ENCODE assay signal across 13 mouse cellular contexts in the genomic region with DNA sequence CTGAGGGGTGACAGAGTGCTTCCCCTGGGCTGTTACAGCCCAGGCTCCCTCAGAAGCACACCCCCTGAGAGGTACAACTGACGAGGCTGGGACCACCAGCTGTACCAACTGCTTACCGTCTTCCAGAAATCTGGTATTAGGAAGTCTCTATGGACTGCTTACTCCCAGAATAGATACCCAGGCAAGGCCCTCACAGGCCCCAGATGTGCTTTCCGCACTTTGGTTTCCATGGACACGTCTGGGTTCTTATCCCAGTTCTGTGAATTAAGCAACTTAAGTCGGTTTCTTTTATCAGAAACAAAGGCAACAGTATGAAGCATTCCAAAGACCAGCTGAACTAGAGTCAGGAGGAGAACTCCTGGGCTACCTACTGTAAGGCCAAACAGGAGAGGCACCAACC.
"Had no signal": no experiment of that assay in that cellular context is flagged by ENCODE, and none has a peak within 500 bp of the region (broad histone marks: within the 10 kb centered on the region; RNA-seq: fewer than 3 reads in every experiment).

No protein-coding gene starts in this region.

- H3K27me3 ChIP-seq: liver, embryonic 15.5 days; neural tube, embryonic 12.5 days had no signal

- H3K9me3 ChIP-seq: limb, embryonic 10.5 days; liver, embryonic 15.5 days; neural tube, embryonic 12.5 days had no signal

- H3K4me3 ChIP-seq: left cerebral cortex, adult 2 months; limb, embryonic 10.5 days; liver, embryonic 15.5 days; neural tube, embryonic 12.5 days had no signal

- H3K4me1 ChIP-seq: liver, embryonic 15.5 days had no signal

- H3K36me3 ChIP-seq: limb, embryonic 10.5 days; liver, embryonic 15.5 days; neural tube, embryonic 12.5 days had no signal

- DNase-seq: kidney, adult 8-10 months; kidney, postnatal 25 days; lung, adult 2 months; lung, postnatal 36 days; right cerebral cortex, postnatal 25 days; thymus, postnatal 4 days had no signal

- H3K4me2 ChIP-seq: liver, embryonic 11.5 days; liver, embryonic 15.5 days; neural tube, embryonic 12.5 days had no signal

- ATAC-seq: lung, postnatal 0 days had no signal

- H3K9ac ChIP-seq: liver, embryonic 15.5 days; neural tube, embryonic 12.5 days had no signal

- H3K27ac ChIP-seq: left cerebral cortex, adult 2 months; limb, embryonic 10.5 days; liver, embryonic 15.5 days; neural tube, embryonic 12.5 days; stomach, postnatal 0 days had no signal
